Mouse (Mus musculus): ENCODE results near the gene Gm3376.
"Not testable (repeated sequence)": the region's sequence is repeated elsewhere in the genome, so short reads cannot be mapped to it uniquely, and the experiment has no call there.

The Gm3376 gene

DNA sequence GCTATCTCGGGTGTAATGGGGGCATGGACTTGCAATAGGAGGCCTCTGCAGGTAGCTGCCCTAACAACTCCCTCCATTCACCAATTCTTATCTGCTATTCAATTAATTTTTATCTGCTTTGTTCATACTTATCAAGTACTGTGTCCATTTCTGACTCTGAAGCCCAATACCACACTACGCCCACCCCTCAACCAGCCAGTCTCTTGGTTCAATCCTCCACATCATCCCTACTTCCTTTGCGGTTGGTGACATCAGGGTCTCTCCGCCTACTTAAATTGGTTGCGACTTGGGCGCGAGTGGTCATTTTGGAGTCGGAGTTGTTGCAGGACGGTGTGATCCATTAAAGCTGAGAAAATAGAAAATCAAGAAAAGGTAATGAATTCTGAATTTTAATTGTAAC is at the start of gene Gm3376:
Gene Gm3376 (plus strand): TSS at position 301 of the 400 bp plus-strand sequence.
- not testable (repeated sequence) for DNase-seq

Measured in kidney, adult 8-10 months (tissue).